Mouse (Mus musculus): ENCODE measurements around the gene Rps15. TPM values are rescaled to one million over a fixed set of nuclear protein-coding genes. Genes with fewer than 3 reads are reported as not detected.

The Rps15 gene
- polyA plus RNA-seq, 1 experiment from 2014 or later, result 1,071 TPM

GRCm38 (mm10) chr10:80312586-80313504 is 20.6 kb downstream of the Rps15 start:
- no peak for ATAC-seq (ENCODE audit: insufficient number of reproducible peaks, low FRiP score, low TSS enrichment, low read depth)
- no peaks in the 10 kb centered on the region for H3K9me3 ChIP-seq (ENCODE audit: control insufficient read depth, low read length)
- no peak overlapping the region for H3K4me3 ChIP-seq (ENCODE audit: low read depth, low read length)
- no peak for DNase-seq (ENCODE audit: low spot score)
- no peak overlapping the region for H3K4me2 ChIP-seq (ENCODE audit: low read depth, severe bottlenecking)
- H3K27ac ChIP-seq (replicated peaks; ENCODE audit: low read depth, low read length), result no peak overlapping the region
- 0 out of 2 replicates have a peak, but pooled peaks cover 2% of the 10 kb centered on the region for H3K4me1 ChIP-seq (ENCODE audit: control insufficient read depth, insufficient read depth, low read length)
- no peak overlapping the region for H3K9ac ChIP-seq (ENCODE audit: low read length)
- H3K27me3 ChIP-seq (ENCODE audit: control insufficient read depth, insufficient read depth, low read length), result peaks cover 73% of the 10 kb centered on the region
- no peaks in the 10 kb centered on the region for H3K36me3 ChIP-seq (ENCODE audit: control insufficient read depth, insufficient read depth, low read length)
- WGBS, result 61% methylated on average over 54 of the region's 54 CpGs

- Histone ChIP-seq H3K27me3 (ENCODE audit: control insufficient read depth, insufficient read depth, low read length) (peaks cover 71% of the 10 kb centered on the region), H3K4me1 (ENCODE audit: control insufficient read depth, insufficient read depth, low read length) (0 out of 2 replicates have a peak, but pooled peaks cover 2% of the 10 kb centered on the region), H3K9me3 (ENCODE audit: control insufficient read depth, low read length) (no peaks in the 10 kb centered on the region), H3K36me3 (ENCODE audit: control insufficient read depth, insufficient read depth, low read length) (peaks cover 3% of the 10 kb centered on the region; the same call in 1 of the 2 replicates), H3K9ac (ENCODE audit: low read length) (no peak overlapping the region), H3K4me2 (ENCODE audit: low read depth, severe bottlenecking) (no peak overlapping the region), H3K27ac (replicated peaks; ENCODE audit: low read depth, low read length) (no peak overlapping the region), H3K4me3 (ENCODE audit: low read depth, low read length) (no peak overlapping the region)
- WGBS, result 45% methylated on average over 20 of the region's 20 CpGs
- no peak for ATAC-seq (ENCODE audit: insufficient number of reproducible peaks, low FRiP score, low TSS enrichment, low read depth)
- DNase-seq (ENCODE audit: low spot score), result no peak
Observed at GRCm38 (mm10) chr10:80313627-80314201, 21.5 kb downstream of the Rps15 start.

DNA sequence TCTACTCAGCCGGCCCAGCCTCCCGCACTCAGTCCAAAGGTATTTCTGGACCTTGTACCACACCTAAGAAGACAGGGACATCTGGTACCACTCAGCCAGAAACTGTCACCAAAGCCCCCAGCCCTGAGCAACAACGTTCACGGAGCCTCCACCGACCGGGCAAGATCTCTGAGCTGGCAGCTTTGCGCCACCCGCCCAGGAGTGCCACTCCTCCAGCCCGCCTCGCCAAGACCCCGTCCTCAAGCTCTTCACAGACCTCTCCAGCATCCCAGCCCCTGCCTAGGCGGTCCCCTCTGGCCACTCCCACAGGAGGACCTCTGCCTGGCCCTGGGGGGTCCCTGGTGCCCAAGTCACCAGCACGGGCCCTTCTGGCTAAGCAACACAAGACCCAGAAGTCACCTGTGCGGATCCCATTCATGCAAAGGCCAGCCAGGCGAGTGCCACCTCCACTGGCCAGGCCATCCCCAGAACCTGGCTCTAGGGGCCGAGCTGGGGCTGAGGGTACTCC is 22.3 kb downstream of the Rps15 start:
- peaks cover 3% of the 10 kb centered on the region; the same call in 1 of the 2 replicates for H3K36me3 ChIP-seq (ENCODE audit: control insufficient read depth, insufficient read depth, low read length)

GRCm38 (mm10) chr10:80315315-80315714 is 23.1 kb downstream of the Rps15 start:
- WGBS, result 41% methylated on average over 27 of the region's 27 CpGs
- Histone ChIP-seq H3K9ac (ENCODE audit: low read length) (no peak overlapping the region), H3K9me3 (ENCODE audit: control insufficient read depth, low read length) (no peaks in the 10 kb centered on the region), H3K4me1 (ENCODE audit: control insufficient read depth, insufficient read depth, low read length) (peaks cover 7% of the 10 kb centered on the region), H3K36me3 (ENCODE audit: control insufficient read depth, insufficient read depth, low read length) (peaks cover 3% of the 10 kb centered on the region; the same call in 1 of the 2 replicates), H3K27me3 (ENCODE audit: control insufficient read depth, insufficient read depth, low read length) (peaks cover 67% of the 10 kb centered on the region), H3K27ac (replicated peaks; ENCODE audit: low read depth, low read length) (no peak overlapping the region), H3K4me3 (ENCODE audit: low read depth, low read length) (no peak overlapping the region), H3K4me2 (ENCODE audit: low read depth, severe bottlenecking) (no peak overlapping the region)
- ATAC-seq (ENCODE audit: insufficient number of reproducible peaks, low FRiP score, low TSS enrichment, low read depth) (no peak), DNase-seq (ENCODE audit: low spot score) (no peak)

More for the DNA sequence above, 22.3 kb downstream of the Rps15 start:
- peaks cover 67% of the 10 kb centered on the region for H3K27me3 ChIP-seq (ENCODE audit: control insufficient read depth, insufficient read depth, low read length)
- 50% methylated on average over 16 of the region's 16 CpGs for WGBS
- DNase-seq (ENCODE audit: low spot score), result no peak
- H3K4me2 ChIP-seq (ENCODE audit: low read depth, severe bottlenecking), result no peak overlapping the region
- H3K4me1 ChIP-seq (ENCODE audit: control insufficient read depth, insufficient read depth, low read length), result peaks cover 5% of the 10 kb centered on the region
- no peaks in the 10 kb centered on the region for H3K9me3 ChIP-seq (ENCODE audit: control insufficient read depth, low read length)
- H3K4me3 ChIP-seq (ENCODE audit: low read depth, low read length), result no peak overlapping the region
- H3K27ac ChIP-seq (replicated peaks; ENCODE audit: low read depth, low read length), result no peak overlapping the region
- no peak for ATAC-seq (ENCODE audit: insufficient number of reproducible peaks, low FRiP score, low TSS enrichment, low read depth)
- no peak overlapping the region for H3K9ac ChIP-seq (ENCODE audit: low read length)

DNA sequence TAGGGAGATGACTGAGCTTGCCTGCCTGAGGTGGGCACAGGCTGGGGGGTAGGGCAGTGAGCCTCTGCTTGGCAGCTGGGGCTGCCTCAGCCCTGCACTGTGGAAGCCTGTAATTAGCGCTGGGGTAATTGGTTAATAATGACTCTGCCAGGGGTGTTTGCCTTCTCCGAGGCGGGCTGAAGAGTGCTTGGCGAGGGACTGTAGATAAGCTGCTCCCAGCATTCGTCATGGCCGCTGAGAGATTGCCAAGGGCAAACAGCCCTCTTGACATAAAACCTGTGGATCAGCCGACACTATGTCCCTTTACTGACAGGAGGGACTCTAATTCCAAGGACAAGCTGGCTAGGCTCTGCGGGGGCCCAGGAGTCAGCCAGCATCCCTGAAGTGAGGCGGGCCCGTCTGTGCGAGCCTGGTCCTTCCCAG is 24.1 kb downstream of the Rps15 start:
- Histone ChIP-seq H3K4me1 (ENCODE audit: control insufficient read depth, insufficient read depth, low read length) (peaks cover 7% of the 10 kb centered on the region), H3K9me3 (ENCODE audit: control insufficient read depth, low read length) (no peaks in the 10 kb centered on the region), H3K36me3 (ENCODE audit: control insufficient read depth, insufficient read depth, low read length) (peaks cover 3% of the 10 kb centered on the region; the same call in 1 of the 2 replicates), H3K4me3 (ENCODE audit: low read depth, low read length) (no peak overlapping the region), H3K27ac (replicated peaks; ENCODE audit: low read depth, low read length) (no peak overlapping the region), H3K9ac (ENCODE audit: low read length) (no peak overlapping the region), H3K4me2 (ENCODE audit: low read depth, severe bottlenecking) (no peak overlapping the region), H3K27me3 (ENCODE audit: control insufficient read depth, insufficient read depth, low read length) (peaks cover 57% of the 10 kb centered on the region)
- DNase-seq (ENCODE audit: low spot score) (no peak), ATAC-seq (ENCODE audit: insufficient number of reproducible peaks, low FRiP score, low TSS enrichment, low read depth) (no peak)
- WGBS, result 19% methylated on average over 11 of the region's 11 CpGs

- ATAC-seq (ENCODE audit: insufficient number of reproducible peaks, low FRiP score, low TSS enrichment, low read depth) (no peak), DNase-seq (ENCODE audit: low spot score) (no peak)
- no peaks in the 10 kb centered on the region for H3K9me3 ChIP-seq (ENCODE audit: control insufficient read depth, low read length)
- H3K4me2 ChIP-seq (ENCODE audit: low read depth, severe bottlenecking), result no peak overlapping the region
- H3K4me3 ChIP-seq (ENCODE audit: low read depth, low read length), result no peak overlapping the region
- peaks cover 3% of the 10 kb centered on the region; the same call in 1 of the 2 replicates for H3K36me3 ChIP-seq (ENCODE audit: control insufficient read depth, insufficient read depth, low read length)
- 53% methylated on average over 10 of the region's 10 CpGs for WGBS
- H3K9ac ChIP-seq (ENCODE audit: low read length), result no peak overlapping the region
- H3K27me3 ChIP-seq (ENCODE audit: control insufficient read depth, insufficient read depth, low read length), result peaks cover 51% of the 10 kb centered on the region
- H3K27ac ChIP-seq (replicated peaks; ENCODE audit: low read depth, low read length), result no peak overlapping the region
- peaks cover 11% of the 10 kb centered on the region for H3K4me1 ChIP-seq (ENCODE audit: control insufficient read depth, insufficient read depth, low read length)
Observed at GRCm38 (mm10) chr10:80317011-80317410, 24.8 kb downstream of the Rps15 start.

DNA sequence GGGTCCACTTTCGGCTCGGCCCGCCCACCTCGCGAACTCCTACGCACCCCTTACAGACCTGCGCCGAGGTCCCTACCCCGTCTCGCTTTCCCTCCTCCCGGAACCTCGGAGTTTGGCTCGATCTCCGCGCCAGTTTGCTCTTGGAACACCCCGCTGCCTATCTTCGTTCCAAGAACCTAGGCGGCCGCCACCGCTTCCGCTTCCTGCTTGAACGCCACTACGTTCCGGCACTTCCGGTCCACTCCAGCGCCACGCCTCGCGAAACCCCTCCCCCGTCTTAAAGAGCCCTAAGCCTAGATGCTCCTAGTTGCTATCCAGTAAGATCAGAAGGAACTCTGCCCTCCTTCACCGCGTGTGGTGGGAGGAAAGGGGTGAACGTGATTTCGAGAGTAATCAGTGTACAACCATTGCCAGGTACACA is 28.1 kb downstream of the Rps15 start, which contains the start of gene 2310011J03Rik:
Gene 2310011J03Rik (minus strand): TSS at position 198 of the 421 bp plus-strand sequence.
- Histone ChIP-seq H3K27ac (replicated peaks; ENCODE audit: low read depth, low read length) (no peak within 1 kb of the TSS), H3K9me3 (ENCODE audit: control insufficient read depth, low read length) (no peaks in the 10 kb centered on the region), H3K36me3 (ENCODE audit: control insufficient read depth, insufficient read depth, low read length) (peaks cover 3% of the 10 kb centered on the region; the same call in 1 of the 2 replicates), H3K4me1 (ENCODE audit: control insufficient read depth, insufficient read depth, low read length) (peaks cover 15% of the 10 kb centered on the region), H3K4me3 (ENCODE audit: low read depth, low read length) (peak within 1 kb of the TSS; percentile 84), H3K9ac (ENCODE audit: low read length) (peak within 1 kb of the TSS; percentile 71), H3K27me3 (ENCODE audit: control insufficient read depth, insufficient read depth, low read length) (peaks cover 17% of the 10 kb centered on the region), H3K4me2 (ENCODE audit: low read depth, severe bottlenecking) (peak within 1 kb of the TSS; percentile 60)
- DNase-seq (ENCODE audit: low spot score) (peak; percentile 93), ATAC-seq (ENCODE audit: insufficient number of reproducible peaks, low FRiP score, low TSS enrichment, low read depth) (no peak)
- under 1% methylated on average over 34 of the region's 34 CpGs for WGBS

DNA sequence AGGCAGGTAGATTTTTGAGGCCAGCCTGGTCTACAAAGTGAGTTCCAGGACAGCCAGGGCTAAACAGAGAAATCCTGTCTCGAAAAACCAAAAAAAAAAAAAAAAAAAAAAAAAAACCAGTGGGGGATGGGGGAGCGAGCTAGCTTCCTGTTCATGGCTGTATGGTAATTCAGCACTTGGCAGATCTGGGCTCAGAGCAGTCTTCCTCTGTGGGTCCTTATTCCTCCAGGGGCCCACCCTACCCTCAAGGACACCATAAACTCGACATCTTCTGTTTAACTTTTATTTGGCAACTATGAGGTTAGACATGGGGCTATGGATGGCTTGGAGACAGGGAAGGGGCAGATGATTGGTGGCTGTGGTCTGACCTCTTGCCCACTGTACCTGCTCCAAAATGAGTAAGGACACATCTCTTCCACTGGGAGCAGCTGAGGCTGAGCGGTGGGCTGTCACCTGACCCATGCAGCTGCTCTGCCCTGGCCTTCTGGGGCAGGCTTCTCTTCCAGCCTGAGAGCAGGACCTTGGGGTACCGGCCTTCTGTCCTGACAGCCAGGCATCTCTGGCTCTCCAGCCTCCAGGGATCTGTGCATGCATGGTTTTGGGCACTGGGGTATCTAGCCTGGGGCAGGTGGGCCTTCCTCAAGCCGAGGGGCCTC is 28.9 kb downstream of the Rps15 start:
- Histone ChIP-seq H3K27ac (replicated peaks; ENCODE audit: low read depth, low read length) (no peak overlapping the region), H3K36me3 (ENCODE audit: control insufficient read depth, insufficient read depth, low read length) (peaks cover 3% of the 10 kb centered on the region; the same call in 1 of the 2 replicates), H3K4me1 (ENCODE audit: control insufficient read depth, insufficient read depth, low read length) (peaks cover 15% of the 10 kb centered on the region), H3K9ac (ENCODE audit: low read length) (no peak overlapping the region), H3K4me2 (ENCODE audit: low read depth, severe bottlenecking) (no peak overlapping the region), H3K4me3 (ENCODE audit: low read depth, low read length) (peak overlapping the region; percentile 6; the same call in 1 of the 2 replicates), H3K9me3 (ENCODE audit: control insufficient read depth, low read length) (no peaks in the 10 kb centered on the region), H3K27me3 (ENCODE audit: control insufficient read depth, insufficient read depth, low read length) (peaks cover 10% of the 10 kb centered on the region)
- WGBS, result 75% methylated on average over 6 of the region's 6 CpGs
- no peak for DNase-seq (ENCODE audit: low spot score)
- ATAC-seq (ENCODE audit: insufficient number of reproducible peaks, low FRiP score, low TSS enrichment, low read depth), result no peak

All from limb, embryonic 11.5 days (tissue).